Mouse (Mus musculus): ENCODE results near the gene Hist1h2ak. TPM values are rescaled to one million over a fixed set of nuclear protein-coding genes. Genes with fewer than 3 reads are reported as not detected.
"Not testable (repeated sequence)": the region's sequence is repeated elsewhere in the genome, so short reads cannot be mapped to it uniquely, and the experiment has no call there.

Hist1h2ak gene
- polyA plus RNA-seq, 1 experiment from 2014 or later, result 5.5 TPM

- Histone ChIP-seq H3K27me3 (replicated peaks) (no peaks in the 10 kb centered on the region), H3K4me3 (no peak overlapping the region), H3K9me3 (no peaks in the 10 kb centered on the region), H3K4me2 (no peak overlapping the region), H3K27ac (0 out of 2 replicates have a peak overlapping the region, but pooled peaks have one; percentile 12), H3K36me3 (replicated peaks) (no peaks in the 10 kb centered on the region), H3K4me1 (peaks cover 26% of the 10 kb centered on the region), H3K9ac (no peak overlapping the region)
- 46% methylated on average over 3 of the region's 3 CpGs for WGBS
- ATAC-seq (replicated peaks), result no peak
Observed at GRCm38 (mm10) chr13:21752356-21752755, 1.3 kb downstream of the Hist1h2ak start.

- WGBS, result 78% methylated on average over 3 of the region's 3 CpGs
- H3K4me3 ChIP-seq, result no peak overlapping the region
- no peaks in the 10 kb centered on the region for H3K36me3 ChIP-seq (replicated peaks)
- H3K9me3 ChIP-seq, result no peaks in the 10 kb centered on the region
- H3K27ac ChIP-seq, result no peak overlapping the region
- no peak overlapping the region for H3K9ac ChIP-seq
- ATAC-seq (replicated peaks), result no peak
- H3K4me2 ChIP-seq, result no peak overlapping the region
- H3K4me1 ChIP-seq, result peaks cover 26% of the 10 kb centered on the region
- no peaks in the 10 kb centered on the region for H3K27me3 ChIP-seq (replicated peaks)
Observed at GRCm38 (mm10) chr13:21751827-21752226, 1.8 kb downstream of the Hist1h2ak start.

- Histone ChIP-seq H3K27me3 (replicated peaks) (no peaks in the 10 kb centered on the region), H3K4me3 (no peak overlapping the region), H3K9ac (no peak overlapping the region), H3K27ac (no peak overlapping the region), H3K4me2 (no peak overlapping the region), H3K4me1 (peaks cover 26% of the 10 kb centered on the region), H3K36me3 (replicated peaks) (no peaks in the 10 kb centered on the region), H3K9me3 (no peaks in the 10 kb centered on the region)
- no peak for ATAC-seq (replicated peaks)
Observed at GRCm38 (mm10) chr13:21751417-21751816, 2.2 kb downstream of the Hist1h2ak start.

GRCm38 (mm10) chr13:21750159-21751017 lies 3.2 kb downstream of the Hist1h2ak start, which contains the start of gene Hist1h4k:
Gene Hist1h4k, minus strand, starts transcription at chr13:21750505.
- under 1% methylated on average over 46 of the region's 56 CpGs for WGBS

GRCm38 (mm10) chr13:21749387-21750158 lies 4.1 kb downstream of the Hist1h2ak start:
- Histone ChIP-seq H3K4me1 (peaks cover 21% of the 10 kb centered on the region), H3K36me3 (replicated peaks) (no peaks in the 10 kb centered on the region), H3K9ac (peak overlapping the region; percentile 45), H3K27me3 (replicated peaks) (no peaks in the 10 kb centered on the region), H3K4me3 (peak overlapping the region; percentile 49), H3K27ac (peak overlapping the region; percentile 90), H3K4me2 (peak overlapping the region; percentile 68), H3K9me3 (no peaks in the 10 kb centered on the region)
- 4% methylated on average over 5 of the region's 5 CpGs for WGBS
- no peak for ATAC-seq (replicated peaks)

More at GRCm38 (mm10) chr13:21750159-21751017, 3.2 kb downstream of the Hist1h2ak start, which contains the start of gene Hist1h4k:
- H3K4me2 ChIP-seq, result peak within 1 kb of the TSS; percentile 68
- not testable (repeated sequence) for H3K27me3 ChIP-seq (replicated peaks); H3K36me3 ChIP-seq (replicated peaks); H3K9me3 ChIP-seq
- peak; percentile 88 for ATAC-seq (replicated peaks)
- peak within 1 kb of the TSS; percentile 49 for H3K4me3 ChIP-seq
- peak within 1 kb of the TSS; percentile 90 for H3K27ac ChIP-seq
- H3K4me1 ChIP-seq, result peaks cover 26% of the 10 kb centered on the region
- H3K9ac ChIP-seq, result peak within 1 kb of the TSS; percentile 45

GRCm38 (mm10) chr13:21745006-21745405 lies 8.6 kb downstream of the Hist1h2ak start:
- 95% methylated on average over 1 of the region's 1 CpGs for WGBS
- no peak for ATAC-seq (replicated peaks)
- peaks cover 12% of the 10 kb centered on the region for H3K4me1 ChIP-seq
- no peak overlapping the region for H3K27ac ChIP-seq
- H3K4me2 ChIP-seq, result no peak overlapping the region
- no peaks in the 10 kb centered on the region for H3K36me3 ChIP-seq (replicated peaks)
- no peaks in the 10 kb centered on the region for H3K9me3 ChIP-seq
- H3K27me3 ChIP-seq (replicated peaks), result no peaks in the 10 kb centered on the region
- no peak overlapping the region for H3K9ac ChIP-seq
- H3K4me3 ChIP-seq, result no peak overlapping the region

- peak; percentile 91 for ATAC-seq (replicated peaks)
- peak within 1 kb of the TSS; percentile 57 for H3K9ac ChIP-seq
- under 1% methylated on average over 50 of the region's 56 CpGs for WGBS
- not testable (repeated sequence) for H3K9me3 ChIP-seq; H3K27me3 ChIP-seq (replicated peaks); H3K36me3 ChIP-seq (replicated peaks)
- peak within 1 kb of the TSS; percentile 79 for H3K4me2 ChIP-seq
- peak within 1 kb of the TSS; percentile 98 for H3K27ac ChIP-seq
- H3K4me3 ChIP-seq, result peak within 1 kb of the TSS; percentile 49
- H3K4me1 ChIP-seq, result peaks cover 12% of the 10 kb centered on the region
Observed at GRCm38 (mm10) chr13:21734906-21735767, 18.5 kb downstream of the Hist1h2ak start, which contains the start of gene Hist1h4j. Gene Hist1h4j, plus strand, starts transcription at chr13:21735064.

GRCm38 (mm10) chr13:21734010-21734905 lies 19.4 kb downstream of the Hist1h2ak start:
- H3K4me1 ChIP-seq, result peaks cover 12% of the 10 kb centered on the region
- H3K4me3 ChIP-seq, result peak overlapping the region; percentile 49
- H3K27ac ChIP-seq, result peak overlapping the region; percentile 98
- H3K9me3 ChIP-seq, result no peaks in the 10 kb centered on the region
- peak overlapping the region; percentile 57 for H3K9ac ChIP-seq
- no peaks in the 10 kb centered on the region for H3K36me3 ChIP-seq (replicated peaks)
- under 1% methylated on average over 21 of the region's 21 CpGs for WGBS
- H3K27me3 ChIP-seq (replicated peaks), result no peaks in the 10 kb centered on the region
- peak; percentile 87 for ATAC-seq (replicated peaks)
- peak overlapping the region; percentile 79 for H3K4me2 ChIP-seq

- Histone ChIP-seq H3K4me2 (peak overlapping the region; percentile 79; the same call in 1 of the 2 replicates), H3K27ac (peak overlapping the region; percentile 98), H3K9me3 (no peaks in the 10 kb centered on the region), H3K36me3 (replicated peaks) (no peaks in the 10 kb centered on the region), H3K9ac (no peak overlapping the region), H3K4me1 (peaks cover 12% of the 10 kb centered on the region), H3K4me3 (no peak overlapping the region), H3K27me3 (replicated peaks) (no peaks in the 10 kb centered on the region)
- peak; percentile 32 for ATAC-seq (replicated peaks)
- 56% methylated on average over 5 of the region's 5 CpGs for WGBS
Observed at GRCm38 (mm10) chr13:21733466-21733865, 20.2 kb downstream of the Hist1h2ak start.

- Histone ChIP-seq H3K9ac (no peak overlapping the region), H3K4me2 (no peak overlapping the region), H3K27ac (no peak overlapping the region), H3K36me3 (replicated peaks) (no peaks in the 10 kb centered on the region), H3K4me3 (no peak overlapping the region), H3K27me3 (replicated peaks) (no peaks in the 10 kb centered on the region), H3K4me1 (peaks cover 8% of the 10 kb centered on the region; the same call in 1 of the 2 replicates), H3K9me3 (no peaks in the 10 kb centered on the region)
- ATAC-seq (replicated peaks), result no peak
- 84% methylated on average over 1 of the region's 1 CpGs for WGBS
Observed at GRCm38 (mm10) chr13:21729544-21729943, 24.1 kb downstream of the Hist1h2ak start.

All from midbrain, embryonic 15.5 days (tissue).